Mouse (Mus musculus) frontal cortex, postnatal 10 days (tissue): ENCODE data around the gene Nrg4.
A peak's percentile ranks its signal among the peaks of the same experiment; 100 is the strongest.
"Not testable (repeated sequence)": the region's sequence is repeated elsewhere in the genome, so short reads cannot be mapped to it uniquely, and the experiment has no call there.

Experiments
- DNase-seq, 2 experiments: peaks; one replicate each; pipeline ENCODE4 v3.0.0; 2022; ENCODE audit warnings: low spot score in 2 of 2, mixed read lengths in 1 of 2

The Nrg4 gene

GRCm38 (mm10) chr9:55250595-55251247, 75.9 kb downstream of the Nrg4 start:
- DNase-seq, result no peak

- no peak for DNase-seq
Measured at GRCm38 (mm10) chr9:55248465-55248864, 78.2 kb downstream of the Nrg4 start.

- no peak for DNase-seq
Measured at GRCm38 (mm10) chr9:55246918-55247317, 79.7 kb downstream of the Nrg4 start.

GRCm38 (mm10) chr9:55246440-55246839, 80.2 kb downstream of the Nrg4 start:
- DNase-seq, result no peak

GRCm38 (mm10) chr9:55245057-55245750, 81.4 kb downstream of the Nrg4 start:
- not testable (repeated sequence) for DNase-seq

GRCm38 (mm10) chr9:55244079-55244478, 82.6 kb downstream of the Nrg4 start:
- no peak for DNase-seq

- DNase-seq, result no peak
Measured at GRCm38 (mm10) chr9:55243280-55243679, 83.4 kb downstream of the Nrg4 start.

- no peak for DNase-seq
Measured at GRCm38 (mm10) chr9:55241863-55242685, 84.6 kb downstream of the Nrg4 start.

GRCm38 (mm10) chr9:55240852-55241251, 85.8 kb downstream of the Nrg4 start:
- DNase-seq, result no peak

- DNase-seq, result no peak
Measured at GRCm38 (mm10) chr9:55236235-55237165, 90.1 kb downstream of the Nrg4 start.

GRCm38 (mm10) chr9:55233076-55233475, 93.6 kb downstream of the Nrg4 start:
- DNase-seq, result not testable (repeated sequence)

- no peak for DNase-seq
Measured at GRCm38 (mm10) chr9:55232586-55232985, 94.1 kb downstream of the Nrg4 start.

- DNase-seq, result no peak
Measured at GRCm38 (mm10) chr9:55232110-55232509, 94.5 kb downstream of the Nrg4 start.

- peak in 1 of 2 experiments; percentile 17 for DNase-seq
Measured at GRCm38 (mm10) chr9:55231544-55231943, 95.1 kb downstream of the Nrg4 start.

GRCm38 (mm10) chr9:55229010-55229409, 97.6 kb downstream of the Nrg4 start:
- DNase-seq, result no peak

- no peak for DNase-seq
Measured at GRCm38 (mm10) chr9:55228149-55228548, 98.5 kb downstream of the Nrg4 start.

GRCm38 (mm10) chr9:55226251-55226650, 100.4 kb downstream of the Nrg4 start:
- DNase-seq, result no peak

GRCm38 (mm10) chr9:55225165-55225737, 101.4 kb downstream of the Nrg4 start:
- no peak for DNase-seq

GRCm38 (mm10) chr9:55217381-55217780, 109.3 kb downstream of the Nrg4 start:
- no peak for DNase-seq

- DNase-seq, result no peak
Measured at GRCm38 (mm10) chr9:55216078-55216477, 110.6 kb downstream of the Nrg4 start.

GRCm38 (mm10) chr9:55215648-55216047, 111.0 kb downstream of the Nrg4 start:
- DNase-seq, result no peak
